Mouse (Mus musculus) intestine, postnatal 0 days (tissue): Measurements from ENCODE around the gene Cetn3. TPM values are rescaled to one million over a fixed set of nuclear protein-coding genes. Genes with fewer than 3 reads are reported as not detected.
A peak's percentile ranks its signal among the peaks of the same experiment; 100 is the strongest.

Source experiments
- ATAC-seq: fragments of 200-750 bp; cut with Nextera tagmentation; 2 replicates; pipeline ENCODE4 v1.8.0; 2017; ENCODE audit warnings: mild to moderate bottlenecking, moderate TSS enrichment, moderate library complexity
- H3K27ac ChIP-seq: fragments of 300-500 bp; sonication (generic); 2 replicates; pipeline ENCODE4 v1.5.1; 2014; ENCODE audit warnings: mild to moderate bottlenecking, low read depth, low read length, moderate library complexity
- H3K27me3 ChIP-seq: fragments of 300-500 bp; sonication (generic); replicated peaks from 2 replicates; pipeline ENCODE4 v1.6.1; 2014; ENCODE audit warnings: low read length, mixed read lengths; ENCODE audit not compliant: control insufficient read depth, insufficient read depth
- H3K36me3 ChIP-seq: fragments of 300-500 bp; sonication (generic); 2 replicates; pipeline ENCODE4 v1.6.1; 2014; ENCODE audit warnings: mild to moderate bottlenecking, moderate library complexity; ENCODE audit not compliant: control insufficient read depth, insufficient read depth
- H3K4me1 ChIP-seq: fragments of 300-500 bp; sonication (generic); replicated peaks from 2 replicates; pipeline ENCODE4 v1.6.1; 2014; ENCODE audit warnings: antibody characterized with exemption, low read length, mixed read lengths; ENCODE audit not compliant: control insufficient read depth, insufficient read depth
- H3K4me2 ChIP-seq: fragments of 300-500 bp; sonication (generic); replicated peaks from 2 replicates; pipeline ENCODE4 v1.6.1; 2014; ENCODE audit warnings: low read depth, mild to moderate bottlenecking, moderate library complexity
- H3K4me3 ChIP-seq: fragments of 300-500 bp; sonication (generic); 2 replicates; pipeline ENCODE4 v1.5.1; 2014; ENCODE audit warnings: low read depth, low read length
- H3K9ac ChIP-seq: fragments of 300-500 bp; sonication (generic); 2 replicates; pipeline ENCODE4 v1.6.1; 2014; ENCODE audit warnings: mild to moderate bottlenecking, low read depth, low read length
- H3K9me3 ChIP-seq: fragments of 300-500 bp; sonication (generic); 2 replicates; pipeline ENCODE4 v1.6.1; 2016; ENCODE audit warnings: mixed run types; ENCODE audit not compliant: control insufficient read depth
- CTCF ChIP-seq: sonication (generic); IDR thresholded peaks from 2 replicates; pipeline ENCODE4 v1.5.1; 2016; ENCODE audit warnings: low read depth, mild to moderate bottlenecking, control low read depth, antibody characterized with exemption, moderate library complexity
- WGBS: fragments of 180-500 bp; shearing (Covaris S2); extraction: QIAGEN DNeasy Blood & Tissue Kit; methylation state at CpG from one replicate; pipeline ENCODE4 v1.1.7; 2014; 5-methylcytosine and 5-hydroxymethylcytosine counted together
- polyA plus RNA-seq: library from polyadenylated mRNA; unstranded; fragments of >200 nt; fragmentation: Nextera tagmentation; extraction: Ambion mirVana; gene quantifications from 2 replicates; pipeline ENCODE4 v1.2.1, GENCODE M21; 2015

Cetn3 gene
- polyA plus RNA-seq, 1 experiment from 2014 or later, result 130 TPM

DNA sequence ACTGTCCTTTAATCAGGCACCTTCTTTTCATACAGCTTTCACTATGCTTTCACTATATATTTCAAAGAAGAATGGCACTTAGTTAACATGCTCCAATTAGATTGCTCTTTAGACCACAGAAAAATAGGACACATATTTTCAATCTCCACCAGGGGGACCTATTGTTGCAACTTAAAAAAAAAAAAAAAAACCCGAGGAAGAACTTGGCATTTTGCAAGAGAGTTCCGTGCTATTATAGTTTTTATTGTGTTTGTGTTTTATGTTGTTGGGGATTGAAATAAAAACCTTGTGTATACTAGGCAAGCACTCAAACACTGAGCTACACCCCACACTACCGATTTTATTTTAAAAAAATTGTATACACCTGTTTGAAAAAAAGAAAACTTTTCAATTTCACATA, 18.2 kb downstream of the Cetn3 start:
- 24% methylated on average over 3 of the region's 3 CpGs for WGBS
- no peaks in the 10 kb centered on the region for H3K9me3 ChIP-seq
- no peaks in the 10 kb centered on the region for H3K27me3 ChIP-seq
- no peaks in the 10 kb centered on the region for H3K4me1 ChIP-seq
- ATAC-seq, result no peak
- H3K4me3 ChIP-seq, result no peak overlapping the region
- no peak overlapping the region for H3K27ac ChIP-seq
- no peak overlapping the region for H3K9ac ChIP-seq
- peaks cover 3% of the 10 kb centered on the region; the same call in 1 of the 2 replicates for H3K36me3 ChIP-seq
- TF ChIP-seq CTCF, result peak; percentile 50
- H3K4me2 ChIP-seq, result no peak overlapping the region

GRCm38 (mm10) chr13:81803713-81804112, 20.8 kb downstream of the Cetn3 start:
- Histone ChIP-seq H3K4me3 (no peak overlapping the region), H3K9ac (no peak overlapping the region)

GRCm38 (mm10) chr13:81822750-81823149, 39.9 kb downstream of the Cetn3 start:
- no peak for TF ChIP-seq CTCF
- no peak overlapping the region for H3K27ac ChIP-seq
- H3K9me3 ChIP-seq, result no peaks in the 10 kb centered on the region
- no peaks in the 10 kb centered on the region for H3K36me3 ChIP-seq
- H3K4me1 ChIP-seq, result no peaks in the 10 kb centered on the region
- H3K27me3 ChIP-seq, result no peaks in the 10 kb centered on the region
- ATAC-seq, result no peak
- H3K9ac ChIP-seq, result no peak overlapping the region
- no peak overlapping the region for H3K4me2 ChIP-seq
- no peak overlapping the region for H3K4me3 ChIP-seq

More at GRCm38 (mm10) chr13:81803713-81804112, 20.8 kb downstream of the Cetn3 start:
- Histone ChIP-seq H3K27ac (no peak overlapping the region), H3K4me1 (no peaks in the 10 kb centered on the region), H3K36me3 (peaks cover 3% of the 10 kb centered on the region; the same call in 1 of the 2 replicates), H3K4me2 (no peak overlapping the region), H3K9me3 (no peaks in the 10 kb centered on the region), H3K27me3 (no peaks in the 10 kb centered on the region)
- WGBS, result 92% methylated on average over 4 of the region's 4 CpGs
- TF ChIP-seq CTCF, result no peak
- no peak for ATAC-seq

DNA sequence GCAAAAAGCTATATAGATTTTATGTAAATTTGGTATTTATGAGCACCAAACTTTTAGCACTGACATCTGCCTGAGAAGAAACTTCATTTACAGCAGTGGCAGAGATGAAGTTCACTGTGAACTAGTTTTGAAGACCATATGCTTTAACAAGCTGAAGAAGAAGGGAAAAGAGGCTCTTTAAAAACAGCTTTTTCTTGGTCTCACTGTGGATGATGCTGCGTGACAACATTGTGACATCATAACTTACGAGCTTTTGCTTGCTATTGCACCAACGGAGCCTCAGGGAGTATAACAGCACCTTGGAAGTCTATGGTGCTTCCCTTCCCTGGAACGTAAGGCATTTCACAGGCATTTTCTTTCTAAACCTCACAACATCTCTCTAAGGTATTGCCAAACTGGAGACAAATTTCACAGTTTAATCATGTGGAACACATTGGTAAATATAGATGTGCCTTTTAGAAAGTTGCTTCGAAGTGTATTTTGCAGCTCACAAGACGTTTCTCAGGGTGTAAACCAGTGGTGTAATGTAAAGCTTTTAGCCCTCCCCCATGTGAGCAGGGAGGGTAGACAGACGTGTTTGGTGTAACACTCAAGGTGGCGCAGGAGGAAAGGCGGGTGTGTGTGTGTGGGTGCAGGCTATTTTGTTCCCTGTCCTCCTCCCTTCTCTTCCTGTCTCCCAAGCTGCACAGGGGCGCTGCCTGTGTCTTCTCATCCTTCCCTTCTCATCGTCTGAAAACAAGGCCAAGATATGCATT, 41.9 kb downstream of the Cetn3 start:
- no peaks in the 10 kb centered on the region for H3K27me3 ChIP-seq
- ATAC-seq, result no peak
- H3K4me1 ChIP-seq, result no peaks in the 10 kb centered on the region
- H3K36me3 ChIP-seq, result no peaks in the 10 kb centered on the region
- H3K4me2 ChIP-seq, result no peak overlapping the region
- no peak overlapping the region for H3K27ac ChIP-seq
- no peak for TF ChIP-seq CTCF
- no peak overlapping the region for H3K4me3 ChIP-seq
- H3K9ac ChIP-seq, result no peak overlapping the region
- no peaks in the 10 kb centered on the region for H3K9me3 ChIP-seq
- WGBS, result 66% methylated on average over 11 of the region's 11 CpGs

GRCm38 (mm10) chr13:81828486-81828885, 45.6 kb downstream of the Cetn3 start:
- H3K9me3 ChIP-seq, result no peaks in the 10 kb centered on the region
- no peaks in the 10 kb centered on the region for H3K27me3 ChIP-seq
- H3K27ac ChIP-seq, result no peak overlapping the region
- 56% methylated on average over 6 of the region's 6 CpGs for WGBS
- H3K4me2 ChIP-seq, result no peak overlapping the region
- no peak overlapping the region for H3K4me3 ChIP-seq
- no peaks in the 10 kb centered on the region for H3K4me1 ChIP-seq
- ATAC-seq, result no peak
- no peak for TF ChIP-seq CTCF
- H3K36me3 ChIP-seq, result no peaks in the 10 kb centered on the region
- H3K9ac ChIP-seq, result no peak overlapping the region

DNA sequence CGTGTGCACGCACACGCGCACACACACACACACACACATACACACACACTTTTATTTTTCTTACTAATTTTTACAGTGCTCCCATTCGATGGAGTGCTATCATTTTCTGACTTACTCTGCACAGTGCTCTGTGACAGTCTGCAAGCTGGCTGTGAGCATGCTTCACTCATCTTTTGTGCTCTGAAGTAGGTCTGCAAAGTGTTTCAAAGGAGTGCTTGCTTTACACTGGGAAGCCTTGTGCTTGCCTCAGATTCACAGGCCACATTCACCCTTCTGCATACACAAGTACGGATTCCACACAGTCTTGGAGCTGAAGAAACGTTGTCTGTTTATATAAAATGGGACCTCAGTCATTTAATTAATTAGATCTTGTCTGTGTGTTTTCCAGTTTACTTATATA, 49.0 kb downstream of the Cetn3 start:
- TF ChIP-seq CTCF, result no peak
- no peaks in the 10 kb centered on the region for H3K9me3 ChIP-seq
- H3K9ac ChIP-seq, result no peak overlapping the region
- H3K4me1 ChIP-seq, result no peaks in the 10 kb centered on the region
- no peaks in the 10 kb centered on the region for H3K36me3 ChIP-seq
- ATAC-seq, result no peak
- 78% methylated on average over 7 of the region's 7 CpGs for WGBS
- no peak overlapping the region for H3K4me2 ChIP-seq
- no peaks in the 10 kb centered on the region for H3K27me3 ChIP-seq
- no peak overlapping the region for H3K27ac ChIP-seq
- no peak overlapping the region for H3K4me3 ChIP-seq
